ENCODE assay signal across 28 mouse cellular contexts in the genomic region with DNA sequence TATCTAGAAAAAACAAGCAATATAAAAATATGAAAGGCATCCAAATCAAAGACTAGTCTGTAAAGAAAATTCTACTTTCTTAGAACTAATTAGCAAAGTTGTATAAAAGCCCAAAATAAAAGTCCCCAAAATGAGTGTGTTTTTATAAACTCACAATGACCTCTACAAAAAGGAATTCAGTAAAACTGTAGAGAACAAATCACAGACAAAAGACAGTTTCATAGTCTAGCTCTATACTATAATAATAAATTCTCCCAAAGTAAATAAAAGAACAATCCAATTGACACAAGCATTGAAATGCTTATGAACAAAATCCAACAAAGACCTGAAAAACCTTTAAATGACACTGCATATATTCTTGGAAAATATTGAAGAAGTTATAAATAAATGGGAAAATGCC.
"Had no signal": no experiment of that assay in that cellular context is flagged by ENCODE, and none has a peak within 500 bp of the region (broad histone marks: within the 10 kb centered on the region; RNA-seq: fewer than 3 reads in every experiment).

No protein-coding gene starts in this region.

- H3K9me3 ChIP-seq: embryonic facial prominence, embryonic 10.5 days; embryonic facial prominence, embryonic 12.5 days; embryonic facial prominence, embryonic 13.5 days; embryonic facial prominence, embryonic 15.5 days; forebrain, embryonic 10.5 days; forebrain, embryonic 12.5 days; forebrain, embryonic 13.5 days; forebrain, embryonic 15.5 days had no signal

- ATAC-seq: forebrain, embryonic 13.5 days; forebrain, embryonic 14.5 days; forebrain, embryonic 15.5 days; forebrain, embryonic 16.5 days; forebrain, postnatal 0 days had no signal

- H3K27ac ChIP-seq: embryonic facial prominence, embryonic 10.5 days; embryonic facial prominence, embryonic 12.5 days; embryonic facial prominence, embryonic 13.5 days; embryonic facial prominence, embryonic 15.5 days; forebrain, embryonic 10.5 days; forebrain, embryonic 12.5 days; forebrain, embryonic 13.5 days; forebrain, embryonic 15.5 days; gastrocnemius, adult 2 months had no signal

- H3K9ac ChIP-seq: embryonic facial prominence, embryonic 12.5 days; embryonic facial prominence, embryonic 13.5 days; embryonic facial prominence, embryonic 15.5 days; forebrain, embryonic 12.5 days; forebrain, embryonic 13.5 days; forebrain, embryonic 15.5 days; forebrain, postnatal 0 days had no signal

- DNase-seq: cerebellum, adult 2 months; cerebellum, adult 8-10 months; cerebellum, adult 9-10 months; cerebellum, adult 9-11 months; cerebellum, postnatal 10 days; cerebellum, postnatal 14 days; cerebellum, postnatal 25 days; cerebellum, postnatal 36 days; embryo, embryonic 11 days; forebrain, postnatal 0 days; gastrocnemius, adult 2 months; gastrocnemius, postnatal 10 days; gastrocnemius, postnatal 14 days; gastrocnemius, postnatal 25 days; gastrocnemius, postnatal 36 days; heart, adult 11 months; heart, adult 18-20 months had no signal

- H3K4me3 ChIP-seq: embryonic facial prominence, embryonic 10.5 days; embryonic facial prominence, embryonic 12.5 days; embryonic facial prominence, embryonic 13.5 days; embryonic facial prominence, embryonic 15.5 days; erythroblast, embryonic 14.5 days; forebrain, embryonic 10.5 days; forebrain, embryonic 12.5 days; forebrain, embryonic 13.5 days; forebrain, embryonic 15.5 days; gastrocnemius, adult 2 months had no signal

- H3K4me2 ChIP-seq: embryonic facial prominence, embryonic 12.5 days; embryonic facial prominence, embryonic 13.5 days; embryonic facial prominence, embryonic 15.5 days; forebrain, embryonic 12.5 days; forebrain, embryonic 13.5 days; forebrain, embryonic 15.5 days had no signal

- H3K27me3 ChIP-seq: embryonic facial prominence, embryonic 12.5 days; embryonic facial prominence, embryonic 13.5 days; embryonic facial prominence, embryonic 15.5 days; forebrain, embryonic 12.5 days; forebrain, embryonic 13.5 days; forebrain, embryonic 15.5 days had no signal

- H3K36me3 ChIP-seq: embryonic facial prominence, embryonic 10.5 days; embryonic facial prominence, embryonic 12.5 days; embryonic facial prominence, embryonic 13.5 days; embryonic facial prominence, embryonic 15.5 days; forebrain, embryonic 10.5 days; forebrain, embryonic 12.5 days; forebrain, embryonic 15.5 days had no signal

- H3K4me1 ChIP-seq: embryonic facial prominence, embryonic 10.5 days; embryonic facial prominence, embryonic 12.5 days; embryonic facial prominence, embryonic 13.5 days; embryonic facial prominence, embryonic 15.5 days; forebrain, embryonic 10.5 days; forebrain, embryonic 12.5 days; forebrain, embryonic 13.5 days; forebrain, embryonic 15.5 days had no signal
